8 mouse cellular contexts compared by ENCODE assay signal in the genomic region with DNA sequence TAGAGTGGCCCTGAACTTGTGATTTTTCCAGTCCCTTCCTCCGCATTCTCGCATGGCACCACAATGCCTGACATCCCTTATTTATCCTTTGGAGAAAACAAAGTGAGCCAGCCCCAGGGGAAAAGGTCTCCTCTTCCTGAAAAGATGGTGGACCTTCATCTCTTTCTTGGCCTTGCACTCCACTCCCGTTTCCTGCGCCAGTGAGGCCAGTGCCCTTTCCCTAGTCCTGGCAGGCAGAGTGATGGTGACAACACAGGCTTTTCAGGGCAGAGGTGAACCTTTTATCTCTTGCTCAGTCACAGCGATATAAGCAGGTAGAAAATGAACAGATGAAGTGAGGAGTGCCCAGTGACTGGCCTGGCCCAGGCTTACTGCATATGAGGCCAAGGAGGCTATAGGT. TPM values are rescaled to one million over a fixed set of nuclear protein-coding genes. Genes with fewer than 3 reads are reported as not detected.
DNase-seq lines count a peak whose midpoint lies in the region; ATAC-seq and TF ChIP-seq lines count a peak whose summit lies in the region.

No protein-coding gene starts in this region.

- WGBS in liver, adult 2 months = 6% methylated on average over 5 of the region's 5 CpGs
- WGBS in embryonic facial prominence, embryonic 14.5 days = 47% methylated on average over 5 of the region's 5 CpGs
- WGBS in intestine, embryonic 16.5 days = 28% methylated on average over 5 of the region's 5 CpGs
- 46% methylated on average over 5 of the region's 5 CpGs for WGBS in midbrain, embryonic 13.5 days

- no peaks in the 10 kb centered on the region for H3K27me3 ChIP-seq in liver, adult 2 months (ENCODE audit: control insufficient read depth, insufficient read depth, low read length)
- no peaks in the 10 kb centered on the region for H3K27me3 ChIP-seq in embryonic facial prominence, embryonic 14.5 days (replicated peaks; ENCODE audit: control insufficient read depth, insufficient read depth, low read length)
- no peaks in the 10 kb centered on the region for H3K27me3 ChIP-seq in intestine, embryonic 16.5 days (replicated peaks; ENCODE audit: control insufficient read depth, insufficient read depth, low read length)
- no peaks in the 10 kb centered on the region for H3K27me3 ChIP-seq in midbrain, embryonic 13.5 days

- DNase-seq in liver, adult 2 months (ENCODE audit: extremely low read depth, low read depth, low spot score) = peak; percentile 95
- DNase-seq in liver = no peak
- DNase-seq in embryonic facial prominence, embryonic 14.5 days (ENCODE audit: low spot score) = no peak
- DNase-seq in cerebellum, adult 18-20 months = no peak
- no peak for DNase-seq in gastrocnemius, postnatal 4 days (ENCODE audit: low spot score in 2 of 2)

- no peak for ATAC-seq in embryonic facial prominence, embryonic 14.5 days (ENCODE audit: low read depth)
- ATAC-seq in intestine, embryonic 16.5 days = peak; percentile 73
- no peak for ATAC-seq in midbrain, embryonic 13.5 days
- ATAC-seq in erythroid progenitor cell, adult 5-6 weeks (replicated peaks; ENCODE audit: low FRiP score, poor library complexity, severe bottlenecking) = no peak

- peaks cover 2% of the 10 kb centered on the region; the same call in 1 of the 2 replicates for H3K4me1 ChIP-seq in liver, adult 2 months (ENCODE audit: control insufficient read depth, insufficient read depth, low read length)
- peaks cover 5% of the 10 kb centered on the region for H3K4me1 ChIP-seq in embryonic facial prominence, embryonic 14.5 days (ENCODE audit: control insufficient read depth, insufficient read depth, low read length)
- H3K4me1 ChIP-seq in intestine, embryonic 16.5 days (ENCODE audit: control insufficient read depth, insufficient read depth, low read length) = peaks cover 9% of the 10 kb centered on the region
- peaks cover 21% of the 10 kb centered on the region for H3K4me1 ChIP-seq in midbrain, embryonic 13.5 days (replicated peaks)

- peaks cover 37% of the 10 kb centered on the region for H3K36me3 ChIP-seq in liver, adult 2 months (ENCODE audit: control insufficient read depth, insufficient read depth, low read length)
- peaks cover 54% of the 10 kb centered on the region for H3K36me3 ChIP-seq in embryonic facial prominence, embryonic 14.5 days (ENCODE audit: control insufficient read depth, insufficient read depth, low read length)
- peaks cover 32% of the 10 kb centered on the region for H3K36me3 ChIP-seq in intestine, embryonic 16.5 days (ENCODE audit: control insufficient read depth, insufficient read depth, low read length)
- H3K36me3 ChIP-seq in midbrain, embryonic 13.5 days = peaks cover 56% of the 10 kb centered on the region

- H3K27ac ChIP-seq in liver, adult 2 months (replicated peaks; ENCODE audit: insufficient read depth, low read depth, low read length) = peak overlapping the region; percentile 98
- H3K27ac ChIP-seq in embryonic facial prominence, embryonic 14.5 days (replicated peaks; ENCODE audit: low read depth, low read length) = no peak overlapping the region
- peak overlapping the region; percentile 77 for H3K27ac ChIP-seq in intestine, embryonic 16.5 days (ENCODE audit: low read length)
- no peak overlapping the region for H3K27ac ChIP-seq in midbrain, embryonic 13.5 days

- peak overlapping the region; percentile 79 for H3K4me3 ChIP-seq in liver, adult 2 months (ENCODE audit: insufficient read depth, low read depth, low read length)
- H3K4me3 ChIP-seq in embryonic facial prominence, embryonic 14.5 days (ENCODE audit: low read depth, low read length) = peak overlapping the region; percentile 82
- H3K4me3 ChIP-seq in intestine, embryonic 16.5 days (ENCODE audit: low read length) = peak overlapping the region; percentile 86
- H3K4me3 ChIP-seq in midbrain, embryonic 13.5 days (replicated peaks) = peak overlapping the region; percentile 89

- H3K79me2 ChIP-seq in liver, adult 2 months (ENCODE audit: control insufficient read depth, insufficient read depth, low read length) = no peaks in the 10 kb centered on the region; the same call in 1 of the 2 replicates

- peak overlapping the region; percentile 79 for H3K4me2 ChIP-seq in embryonic facial prominence, embryonic 14.5 days (ENCODE audit: low read depth, low read length)
- H3K4me2 ChIP-seq in intestine, embryonic 16.5 days (ENCODE audit: low read depth, low read length) = peak overlapping the region; percentile 71
- H3K4me2 ChIP-seq in midbrain, embryonic 13.5 days (replicated peaks) = peak overlapping the region; percentile 66

- TF ChIP-seq POLR2A in liver, adult 2 months (IDR thresholded peaks at IDR 0.05; ENCODE audit: extremely low read depth, insufficient read depth, low read length) = no peak

- TF ChIP-seq CTCF in liver, adult 2 months (IDR thresholded peaks at IDR 0.05; ENCODE audit: low read depth, low read length) = no peak

- no peaks in the 10 kb centered on the region for H3K9me3 ChIP-seq in embryonic facial prominence, embryonic 14.5 days (ENCODE audit: control insufficient read depth, low read length)
- H3K9me3 ChIP-seq in intestine, embryonic 16.5 days (ENCODE audit: control insufficient read depth, low read length) = no peaks in the 10 kb centered on the region
- H3K9me3 ChIP-seq in midbrain, embryonic 13.5 days = no peaks in the 10 kb centered on the region

- H3K9ac ChIP-seq in liver, adult 2 months (ENCODE audit: low read depth, low read length) = peak overlapping the region; percentile 76
- peak overlapping the region; percentile 88 for H3K9ac ChIP-seq in embryonic facial prominence, embryonic 14.5 days (ENCODE audit: low read depth, low read length)
- peak overlapping the region; percentile 86 for H3K9ac ChIP-seq in intestine, embryonic 16.5 days (ENCODE audit: low read depth, low read length)
- peak overlapping the region; percentile 85 for H3K9ac ChIP-seq in midbrain, embryonic 13.5 days (replicated peaks)

RNA-seq across cellular contexts. Expression of gene Pex19, which starts 0.9 kb away (rescaled TPM):
- 87.3 and 92.5 TPM in 2 replicates for total RNA-seq in liver, adult 2 months (2014; rRNA removed)
- polyA plus RNA-seq in liver, adult 2 months (2012; rRNA removed) = 99.3 and 113 TPM in 2 replicates
- polyA plus RNA-seq in embryonic facial prominence, embryonic 14.5 days (2014; fragmentation: Nextera tagmentation; extraction: Ambion mirVana) = 130 and 148 TPM in 2 replicates
- polyA plus RNA-seq in intestine, embryonic 16.5 days (2015; fragmentation: Nextera tagmentation; extraction: Ambion mirVana) = 161 TPM in 2 replicates
- 171 and 172 TPM in 2 replicates for polyA plus RNA-seq in midbrain, embryonic 13.5 days (2015; fragmentation: Nextera tagmentation; extraction: Ambion mirVana)
- total RNA-seq in erythroid progenitor cell, adult 5-6 weeks (2015; ENCODE audit: low replicate concordance) = 14.7 and 15.1 TPM in 2 replicates
- 15.4 and 21.5 TPM in 2 replicates for total RNA-seq in erythroid progenitor cell, adult 5-6 weeks (2017; ENCODE audit: low replicate concordance)
- total RNA-seq in gastrocnemius, postnatal 4 days (2021) = 100 to 1,000 TPM; 130 to 147 TPM

RNA-seq across cellular contexts. Expression of gene Dcaf8, which starts 20.4 kb away (rescaled TPM):
- 92.7 and 95.6 TPM in 2 replicates for total RNA-seq in liver, adult 2 months (2014; rRNA removed)
- 48.5 and 54.1 TPM in 2 replicates for polyA plus RNA-seq in liver, adult 2 months (2012; rRNA removed)
- 102 and 119 TPM in 2 replicates for polyA plus RNA-seq in embryonic facial prominence, embryonic 14.5 days (2014; fragmentation: Nextera tagmentation; extraction: Ambion mirVana)
- polyA plus RNA-seq in intestine, embryonic 16.5 days (2015; fragmentation: Nextera tagmentation; extraction: Ambion mirVana) = 93.2 and 102 TPM in 2 replicates
- 106 and 109 TPM in 2 replicates for polyA plus RNA-seq in midbrain, embryonic 13.5 days (2015; fragmentation: Nextera tagmentation; extraction: Ambion mirVana)
- 77.5 TPM in 2 replicates for total RNA-seq in erythroid progenitor cell, adult 5-6 weeks (2015; ENCODE audit: low replicate concordance)
- 141 and 176 TPM in 2 replicates for total RNA-seq in erythroid progenitor cell, adult 5-6 weeks (2017; ENCODE audit: low replicate concordance)
- total RNA-seq in gastrocnemius, postnatal 4 days (2021) = 100 to 1,000 TPM; 139 to 169 TPM

RNA-seq across cellular contexts. Expression of gene Ncstn, which starts 44.9 kb away (rescaled TPM):
- 28.9 and 38.8 TPM in 2 replicates for total RNA-seq in liver, adult 2 months (2014; rRNA removed)
- polyA plus RNA-seq in liver, adult 2 months (2012; rRNA removed) = 35.7 and 50.1 TPM in 2 replicates
- polyA plus RNA-seq in embryonic facial prominence, embryonic 14.5 days (2014; fragmentation: Nextera tagmentation; extraction: Ambion mirVana) = 91.3 and 107 TPM in 2 replicates
- 159 TPM in 2 replicates for polyA plus RNA-seq in intestine, embryonic 16.5 days (2015; fragmentation: Nextera tagmentation; extraction: Ambion mirVana)
- polyA plus RNA-seq in midbrain, embryonic 13.5 days (2015; fragmentation: Nextera tagmentation; extraction: Ambion mirVana) = 126 and 129 TPM in 2 replicates
- 43.2 and 52.0 TPM in 2 replicates for total RNA-seq in erythroid progenitor cell, adult 5-6 weeks (2015; ENCODE audit: low replicate concordance)
- 14.7 and 16.4 TPM in 2 replicates for total RNA-seq in erythroid progenitor cell, adult 5-6 weeks (2017; ENCODE audit: low replicate concordance)
- total RNA-seq in gastrocnemius, postnatal 4 days (2021) = 10 to 100 TPM; 62.9 to 65.4 TPM

RNA-seq across cellular contexts. Expression of gene Copa, which starts 45.2 kb away (rescaled TPM):
- total RNA-seq in liver, adult 2 months (2014; rRNA removed) = 108 and 125 TPM in 2 replicates
- polyA plus RNA-seq in liver, adult 2 months (2012; rRNA removed) = 25.7 and 31.7 TPM in 2 replicates
- 227 and 230 TPM in 2 replicates for polyA plus RNA-seq in embryonic facial prominence, embryonic 14.5 days (2014; fragmentation: Nextera tagmentation; extraction: Ambion mirVana)
- 204 and 218 TPM in 2 replicates for polyA plus RNA-seq in intestine, embryonic 16.5 days (2015; fragmentation: Nextera tagmentation; extraction: Ambion mirVana)
- polyA plus RNA-seq in midbrain, embryonic 13.5 days (2015; fragmentation: Nextera tagmentation; extraction: Ambion mirVana) = 190 and 202 TPM in 2 replicates
- total RNA-seq in erythroid progenitor cell, adult 5-6 weeks (2015; ENCODE audit: low replicate concordance) = 44.9 and 67.4 TPM in 2 replicates
- 41.3 and 47.1 TPM in 2 replicates for total RNA-seq in erythroid progenitor cell, adult 5-6 weeks (2017; ENCODE audit: low replicate concordance)
- total RNA-seq in gastrocnemius, postnatal 4 days (2021) = 100 to 1,000 TPM; 162 to 172 TPM

Comparison
In these comparisons a context has a peak if more than half of its experiments do, and no peak if none do; other contexts are left out.
1. H3K27ac ChIP-seq: peak in liver, adult 2 months (single experiment) and intestine, embryonic 16.5 days (single experiment); none in embryonic facial prominence, embryonic 14.5 days (single experiment) and midbrain, embryonic 13.5 days (single experiment).
2. Peak in every context shown above with its lines, with median percentiles within 50 percentile points of each other: H3K4me3 ChIP-seq, H3K9ac ChIP-seq and H3K4me2 ChIP-seq.